Mouse (Mus musculus): ENCODE measurements around the gene C1rl. TPM values are rescaled to one million over a fixed set of nuclear protein-coding genes. Genes with fewer than 3 reads are reported as not detected.
"Not testable (repeated sequence)": the region's sequence is repeated elsewhere in the genome, so short reads cannot be mapped to it uniquely, and the experiment has no call there.

The C1rl gene
- total RNA-seq, 2 experiments from 2014 or later, result 0.27 to 0.28 TPM

DNA sequence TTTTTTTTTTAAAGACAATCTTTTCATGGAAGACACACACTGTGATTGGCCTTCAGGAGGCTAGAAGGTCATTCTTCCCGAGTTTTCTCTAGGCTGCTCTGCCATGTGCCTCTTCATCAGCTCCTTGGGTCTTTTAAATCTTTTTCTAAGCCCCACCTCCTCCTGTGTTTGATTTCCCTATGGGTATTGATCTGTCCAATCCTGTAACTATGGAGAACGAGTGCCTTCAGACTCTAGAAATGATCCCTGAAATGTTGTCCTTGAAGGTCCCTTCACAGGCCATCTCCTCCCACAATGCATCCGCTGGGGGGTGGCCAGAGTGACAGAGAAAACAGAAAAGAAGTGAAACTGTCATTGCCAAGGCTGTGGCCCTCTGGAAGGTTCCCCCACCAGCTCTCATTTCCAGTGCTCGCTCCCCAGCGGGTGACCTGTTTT lies 15.7 kb upstream of the C1rl start:
- Histone ChIP-seq H3K27ac (no peak overlapping the region), H3K4me3 (no peak overlapping the region)
- no peak for DNase-seq (ENCODE audit: low spot score in 2 of 2)
- no peak for TF ChIP-seq CTCF (conservative IDR thresholded peaks at IDR 0.05)

DNA sequence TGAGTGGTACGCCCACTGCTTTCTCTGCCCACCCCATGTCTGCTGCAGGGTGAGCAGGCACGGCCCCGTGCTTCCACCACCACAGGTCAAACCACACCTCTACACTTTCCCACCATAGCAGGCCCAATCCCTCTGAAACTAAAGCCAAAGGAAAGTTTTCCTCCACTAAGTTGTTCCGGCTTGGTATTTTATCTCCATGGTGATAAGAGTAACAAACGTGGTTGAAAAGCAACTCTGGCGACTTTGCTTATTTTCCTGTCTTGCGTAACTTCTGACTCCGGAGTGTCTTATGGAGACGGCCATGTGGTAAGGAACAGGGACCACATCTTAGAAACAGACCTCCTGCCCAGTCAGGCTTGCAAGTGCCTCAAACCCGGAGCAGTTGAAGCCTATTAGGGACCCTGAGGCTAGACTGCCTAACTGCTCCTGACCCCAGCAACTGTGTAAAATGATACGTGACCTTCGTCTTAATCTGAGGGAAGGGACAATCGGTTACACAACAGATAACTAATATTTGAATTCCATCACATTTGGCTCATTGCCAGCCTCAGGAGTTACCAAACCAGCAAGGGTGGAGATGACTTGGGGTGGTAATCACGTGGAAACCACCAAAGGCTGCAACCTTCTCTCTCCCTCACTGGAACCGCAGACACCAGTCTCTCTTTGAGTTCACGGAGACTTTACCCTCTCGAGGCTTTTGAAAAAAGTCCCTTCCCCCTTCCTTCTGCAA lies 14.8 kb upstream of the C1rl start:
- H3K27ac ChIP-seq, result no peak overlapping the region
- no peak overlapping the region for H3K4me3 ChIP-seq
- no peak for DNase-seq (ENCODE audit: low spot score in 2 of 2)
- no peak for TF ChIP-seq CTCF (conservative IDR thresholded peaks at IDR 0.05)

DNA sequence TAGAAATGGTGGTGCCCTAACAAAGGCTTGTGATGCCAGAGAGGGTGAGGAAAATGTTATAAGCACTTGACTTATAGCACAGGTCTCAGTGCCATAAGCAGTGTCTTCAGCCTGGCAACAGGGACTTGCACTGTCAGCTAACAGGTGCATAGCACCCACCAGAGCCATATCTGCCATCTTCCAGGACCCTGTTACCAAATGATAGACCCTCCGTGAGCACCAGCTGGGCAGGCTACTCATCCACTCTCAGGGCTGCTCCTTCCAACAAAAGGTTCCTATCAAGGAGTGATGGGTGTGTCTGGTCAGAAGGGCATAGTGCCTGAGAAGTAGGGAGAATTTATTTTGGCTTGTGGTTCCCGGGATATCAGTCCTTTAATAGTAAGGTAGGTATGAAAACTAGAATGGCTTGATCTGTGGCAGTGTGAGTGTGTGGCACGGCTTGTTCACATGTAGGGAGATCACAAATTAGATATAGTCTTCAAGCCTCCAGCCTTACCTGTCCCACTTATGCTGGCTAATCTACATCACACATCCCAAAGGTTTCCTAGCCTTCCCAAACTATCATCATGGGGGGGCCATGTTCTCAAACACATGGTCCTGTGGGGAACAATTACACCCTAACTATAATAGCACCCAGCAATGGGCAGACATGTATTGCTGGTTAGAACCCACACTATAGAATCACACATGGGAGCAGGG lies 13.9 kb upstream of the C1rl start:
- no peak for DNase-seq (ENCODE audit: low spot score in 2 of 2)
- H3K4me3 ChIP-seq, result no peak overlapping the region
- TF ChIP-seq CTCF (conservative IDR thresholded peaks at IDR 0.05), result no peak
- no peak overlapping the region for H3K27ac ChIP-seq

DNA sequence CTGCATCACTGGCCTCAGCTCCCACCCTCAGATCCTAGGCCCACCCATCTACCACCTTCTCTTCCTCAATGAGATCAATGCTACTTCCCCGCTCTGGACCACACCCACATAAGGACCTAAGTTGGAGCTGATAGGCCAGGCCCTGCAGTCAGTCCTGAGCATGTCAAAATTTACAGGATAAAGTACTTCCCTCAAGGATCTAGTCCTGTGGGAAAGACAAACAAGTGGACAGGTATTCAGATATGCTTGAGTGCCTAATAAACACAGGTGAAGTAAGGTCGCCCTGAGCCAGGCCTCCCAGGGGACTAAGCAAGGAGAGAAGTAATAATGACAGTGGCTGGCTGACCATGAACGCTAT lies 13.4 kb upstream of the C1rl start:
- no peak overlapping the region for H3K4me3 ChIP-seq
- no peak for TF ChIP-seq CTCF (conservative IDR thresholded peaks at IDR 0.05)
- H3K27ac ChIP-seq, result no peak overlapping the region
- DNase-seq (ENCODE audit: low spot score in 2 of 2), result no peak

DNA sequence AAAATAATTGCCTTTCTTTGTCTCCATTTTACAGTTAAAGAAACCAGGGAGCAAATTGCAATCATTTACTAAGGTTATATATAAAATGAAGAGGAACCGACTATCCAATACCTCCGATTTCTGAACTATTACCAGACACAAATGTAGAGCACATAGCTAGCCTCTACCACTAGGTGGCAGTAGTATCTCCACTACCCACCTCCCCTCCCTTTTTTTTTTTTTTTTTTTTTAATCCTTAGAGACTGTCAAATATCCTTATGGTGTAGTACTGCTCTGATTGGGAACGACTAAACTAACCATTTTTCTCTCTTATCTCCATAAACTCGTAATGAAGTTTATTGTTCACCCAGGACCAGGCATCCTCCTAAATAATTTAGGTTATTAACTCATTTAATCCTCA lies 12.6 kb upstream of the C1rl start:
- DNase-seq (ENCODE audit: low spot score in 2 of 2), result no peak
- H3K4me3 ChIP-seq, result no peak overlapping the region
- peak; percentile 88 for TF ChIP-seq CTCF (conservative IDR thresholded peaks at IDR 0.05)
- H3K27ac ChIP-seq, result no peak overlapping the region

DNA sequence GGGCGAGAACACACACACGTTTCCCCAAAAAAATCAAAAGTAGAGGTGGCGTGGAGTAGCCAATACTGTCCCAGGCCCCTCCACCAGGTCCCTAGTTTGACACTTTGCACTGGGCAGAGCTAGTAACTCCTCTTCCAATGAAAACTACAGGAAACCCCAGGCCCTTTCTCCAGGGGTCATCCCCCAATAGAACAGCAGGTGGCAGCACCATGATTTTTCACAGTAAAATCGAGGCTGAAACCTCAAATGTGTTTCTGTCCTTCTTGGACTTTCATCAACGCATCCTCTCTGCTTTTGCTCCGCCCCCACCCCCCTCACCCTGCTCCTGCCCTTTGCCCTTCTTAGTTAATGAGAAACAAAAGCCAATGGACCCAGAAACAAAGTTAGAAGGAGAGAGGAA lies 11.3 kb upstream of the C1rl start:
- peak; percentile 85 for TF ChIP-seq CTCF (conservative IDR thresholded peaks at IDR 0.05)
- Histone ChIP-seq H3K4me3 (no peak overlapping the region), H3K27ac (no peak overlapping the region)
- DNase-seq (ENCODE audit: low spot score in 2 of 2), result peak in 1 of 2 experiments; percentile 59

DNA sequence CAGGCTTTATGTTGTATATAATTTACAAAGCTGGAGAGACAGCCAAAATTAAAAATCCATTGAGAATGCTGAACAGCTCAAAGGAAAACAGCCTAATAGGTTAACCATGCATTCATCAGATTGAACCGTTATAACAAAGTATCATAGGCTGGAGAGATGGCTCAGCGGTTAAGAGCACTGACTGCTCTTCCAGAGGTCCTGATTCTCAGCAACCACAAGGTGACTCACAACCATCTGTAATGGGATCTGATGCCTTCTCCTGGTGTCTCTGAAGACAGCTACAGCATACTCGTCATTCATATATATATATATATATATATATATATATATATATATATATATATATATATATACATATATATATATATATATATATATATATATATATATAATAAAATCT lies 9.1 kb upstream of the C1rl start:
- H3K4me3 ChIP-seq; H3K27ac ChIP-seq; DNase-seq (ENCODE audit: low spot score in 2 of 2): not testable (repeated sequence)

DNA sequence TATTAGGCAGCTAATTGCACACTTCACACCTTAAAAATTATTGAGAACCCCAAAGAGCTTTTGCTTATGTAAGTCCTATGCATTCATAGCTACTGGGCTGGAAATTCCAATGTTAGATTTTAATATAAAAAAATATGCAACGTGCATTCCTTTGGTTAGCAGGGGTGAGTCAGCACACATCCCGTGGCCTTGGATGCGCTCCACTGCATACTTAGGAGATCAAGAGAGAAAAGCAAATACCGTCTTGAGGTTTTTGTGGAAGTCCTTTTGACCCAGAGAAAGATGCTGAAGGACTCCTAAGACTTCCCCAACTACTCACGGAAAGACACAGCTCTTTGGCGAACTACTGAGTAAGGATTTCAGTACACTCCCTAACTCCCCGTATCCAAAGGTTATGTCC lies 8.1 kb upstream of the C1rl start:
- TF ChIP-seq CTCF (conservative IDR thresholded peaks at IDR 0.05), result no peak
- no peak overlapping the region for H3K4me3 ChIP-seq
- DNase-seq (ENCODE audit: low spot score in 2 of 2), result no peak
- no peak overlapping the region for H3K27ac ChIP-seq

DNA sequence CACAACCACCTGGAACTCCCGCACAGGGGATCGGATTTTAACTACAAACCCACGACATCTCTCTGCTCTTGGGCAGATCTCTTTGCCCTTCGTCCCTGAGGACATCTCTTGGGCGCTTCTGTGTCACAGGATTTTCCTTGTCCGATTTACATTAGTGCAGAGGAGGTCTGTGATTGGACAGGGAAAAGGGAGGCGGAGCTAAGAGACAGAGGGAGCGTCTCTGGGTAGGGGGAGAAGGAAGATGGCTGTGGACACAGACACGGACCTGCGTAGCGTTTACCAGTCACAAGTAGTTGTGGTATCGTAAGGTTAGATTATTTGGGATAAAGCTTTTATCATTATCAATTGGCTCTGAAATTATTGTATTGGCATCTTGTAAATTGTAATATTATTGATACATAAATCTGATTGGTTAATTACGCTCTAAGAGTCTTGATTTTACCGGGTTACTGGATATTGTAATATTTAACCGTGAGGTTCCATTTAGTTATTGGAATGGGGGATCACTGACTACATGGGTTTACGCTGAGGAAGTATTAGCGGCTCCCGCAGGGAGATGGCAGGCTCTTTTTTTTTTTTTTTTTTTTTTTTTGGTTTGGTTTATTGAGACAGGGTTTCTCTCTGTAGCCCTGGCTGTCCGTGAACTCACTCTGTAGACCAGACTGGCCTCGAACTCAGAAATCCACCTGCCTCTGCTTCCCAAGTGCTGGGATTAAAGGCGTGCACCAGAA lies 7.3 kb upstream of the C1rl start:
- Histone ChIP-seq H3K27ac (no peak overlapping the region), H3K4me3 (peak overlapping the region; percentile 34)
- TF ChIP-seq CTCF (conservative IDR thresholded peaks at IDR 0.05), result no peak
- DNase-seq (ENCODE audit: low spot score in 2 of 2), result no peak

DNA sequence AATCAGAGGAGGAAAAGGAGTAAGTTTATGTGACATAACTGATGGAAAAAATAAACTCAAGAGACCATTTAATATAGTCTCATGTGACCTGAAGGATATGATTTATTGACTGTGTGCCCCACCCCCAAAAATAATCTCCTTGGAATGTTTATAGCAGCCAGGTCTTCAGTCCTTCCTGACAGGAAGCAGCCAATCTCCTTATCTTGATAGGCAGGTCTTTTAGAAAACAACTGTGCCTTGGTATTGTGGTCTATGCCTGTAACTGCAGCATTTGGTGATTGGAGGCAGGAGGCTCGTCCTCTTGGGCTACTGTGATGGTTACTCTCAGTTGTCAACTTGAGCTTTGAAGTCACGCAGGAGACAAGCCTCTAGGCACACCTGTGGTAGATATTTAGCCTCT lies 5.4 kb upstream of the C1rl start:
- no peak overlapping the region for H3K27ac ChIP-seq
- TF ChIP-seq CTCF (conservative IDR thresholded peaks at IDR 0.05), result 0 out of 2 replicates have a peak, but pooled peaks have one; percentile 17
- H3K4me3 ChIP-seq, result no peak overlapping the region
- no peak for DNase-seq (ENCODE audit: low spot score in 2 of 2)

DNA sequence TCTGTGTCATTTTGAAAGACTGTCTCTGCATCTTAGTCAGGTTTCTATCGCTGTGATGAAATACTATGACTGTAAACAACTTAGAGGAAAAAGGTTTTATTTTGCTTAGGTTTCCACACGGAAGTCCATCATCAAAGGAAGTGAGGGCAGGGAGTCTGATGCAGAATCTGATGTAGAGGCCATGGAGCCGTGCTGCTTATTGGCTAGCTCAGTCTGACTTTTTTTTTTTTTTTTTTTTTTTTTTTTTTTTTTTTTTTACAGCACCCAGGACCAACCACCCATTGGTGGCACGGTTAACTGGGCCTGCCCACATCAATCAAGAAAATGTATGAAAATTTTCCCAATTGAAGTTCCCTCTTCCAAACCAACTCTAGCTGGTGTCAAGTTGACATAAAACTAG lies 4.0 kb upstream of the C1rl start:
- TF ChIP-seq CTCF (conservative IDR thresholded peaks at IDR 0.05), result no peak
- DNase-seq (ENCODE audit: low spot score in 2 of 2), result no peak
- no peak overlapping the region for H3K27ac ChIP-seq
- H3K4me3 ChIP-seq, result no peak overlapping the region

DNA sequence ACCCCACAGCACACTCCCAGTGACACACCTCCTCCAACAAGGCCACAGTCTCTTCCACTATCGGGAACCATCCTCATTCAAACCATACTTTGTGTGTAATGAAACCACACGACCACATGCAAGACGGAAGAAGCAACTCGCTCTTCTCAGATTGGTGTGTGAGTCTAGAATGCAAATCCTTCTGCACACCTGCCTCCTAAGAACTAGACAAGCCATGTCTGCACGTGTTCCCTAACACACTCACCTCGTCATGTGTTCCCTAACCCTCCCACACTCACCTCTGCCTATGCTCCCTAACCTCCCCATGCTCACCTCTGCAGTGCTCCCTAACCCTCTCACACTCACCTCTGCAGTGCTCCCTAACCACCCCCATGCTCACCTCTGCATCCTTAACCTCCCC lies 1.5 kb upstream of the C1rl start:
- no peak for TF ChIP-seq CTCF (conservative IDR thresholded peaks at IDR 0.05)
- no peak overlapping the region for H3K27ac ChIP-seq

DNA sequence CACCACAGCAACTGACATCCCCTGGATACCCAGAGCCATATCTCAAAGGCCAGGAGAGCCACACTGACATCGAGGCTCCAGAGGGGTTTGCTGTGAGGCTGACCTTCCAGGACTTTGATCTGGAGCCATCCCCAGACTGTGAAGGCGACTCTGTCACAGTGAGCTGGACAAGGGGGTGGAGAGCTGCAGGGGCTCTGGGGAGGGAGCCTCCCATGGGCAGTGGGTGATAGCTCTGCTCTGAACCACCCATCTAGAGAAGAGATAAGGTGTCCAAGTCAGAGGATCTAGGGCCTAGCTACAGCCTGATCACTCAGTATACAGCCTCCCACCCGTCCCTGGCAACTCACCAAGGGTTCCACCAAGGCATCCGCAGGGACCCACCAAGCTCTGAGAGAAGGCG lies 973 bp downstream of the C1rl start:
- Histone ChIP-seq H3K4me3 (no peak overlapping the region), H3K27ac (no peak overlapping the region)
- no peak for TF ChIP-seq CTCF (conservative IDR thresholded peaks at IDR 0.05)
- DNase-seq (ENCODE audit: low spot score in 2 of 2), result no peak

More for the DNA sequence above, 1.5 kb upstream of the C1rl start:
- H3K4me3 ChIP-seq, result no peak overlapping the region
- DNase-seq (ENCODE audit: low spot score in 2 of 2), result no peak
